Mouse (Mus musculus) adrenal gland, postnatal 4 days (tissue): ENCODE results near the gene Ppm1n. TPM values are rescaled to one million over a fixed set of nuclear protein-coding genes. Genes with fewer than 3 reads are reported as not detected.

Source experiments
- DNase-seq, 2 experiments: peaks; one replicate each; pipeline ENCODE4 v3.0.0; 2021 to 2022; ENCODE audit warnings: low spot score in 2 of 2, mixed read lengths in 2 of 2
- total RNA-seq, 2 experiments: library from RNA; stranded (reverse); gene quantifications; 2 replicates each; pipeline ENCODE4 v1.2.3; 2021

Ppm1n gene
- total RNA-seq, 2 experiments from 2014 or later, result 0.39 TPM; not detected in 1

DNA sequence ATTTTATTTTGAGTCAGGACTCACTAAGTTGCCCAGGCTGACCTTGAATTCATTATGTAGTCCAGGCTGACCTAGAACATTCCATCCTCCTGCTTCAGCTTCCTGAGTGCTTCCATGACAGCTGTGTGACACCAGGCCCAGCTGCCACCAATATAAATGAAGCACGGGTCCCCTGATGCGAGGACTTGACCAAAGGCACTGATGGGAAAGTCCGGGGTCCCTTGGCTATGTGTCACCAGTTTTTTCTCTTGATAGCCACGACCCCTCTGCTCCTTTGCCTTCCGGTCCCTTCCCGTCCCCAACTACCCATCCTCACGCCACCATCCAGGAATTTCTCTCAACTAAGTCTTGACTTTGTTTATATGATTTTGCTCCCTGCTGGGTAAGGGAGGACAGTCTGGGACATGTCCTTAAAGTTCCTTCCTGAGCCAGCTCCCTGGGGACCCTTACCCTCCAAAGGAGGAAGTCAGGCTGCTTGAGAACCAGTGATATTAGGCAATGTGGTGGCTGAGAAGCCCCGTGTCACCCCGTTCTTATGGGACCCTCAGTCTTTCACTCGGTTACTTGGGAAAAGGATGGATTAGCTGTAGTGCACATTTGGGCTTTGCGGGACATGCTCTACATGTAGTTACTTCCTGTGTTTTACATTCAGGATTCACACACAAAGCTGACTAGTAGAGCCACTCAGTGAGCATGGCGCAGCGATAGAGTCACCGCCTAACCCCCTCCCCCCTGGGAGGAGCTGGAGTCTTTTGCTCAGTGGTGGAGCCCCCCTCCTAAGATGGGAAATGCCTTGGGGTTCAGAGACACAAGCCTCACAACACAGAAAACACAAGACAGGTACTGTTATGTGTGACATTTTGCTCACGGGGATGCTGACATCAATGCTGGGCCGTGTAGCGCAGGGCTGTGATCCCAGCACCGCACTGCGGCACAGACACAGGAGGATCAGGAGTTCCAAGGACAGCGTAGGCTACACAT lies 52.8 kb downstream of the Ppm1n start:
- no peak for DNase-seq

Other genes starting within 250 kb of the Ppm1n start
- not detected for gene Rsph6a, start 225.4 kb downstream of the Ppm1n start, total RNA-seq
- 10 to 100 TPM; 67.0 to 70.3 TPM for gene Dmwd, start 203.8 kb downstream of the Ppm1n start, total RNA-seq
- gene Dmpk, start 196.2 kb downstream of the Ppm1n start, total RNA-seq, result 10 to 100 TPM; 70.0 to 74.7 TPM
- 10 to 100 TPM; 23.4 to 25.3 TPM for gene Six5, start 185.5 kb downstream of the Ppm1n start, total RNA-seq
- under 1 TPM; 0.59 to 0.98 TPM for gene Gm4969, start 161.7 kb downstream of the Ppm1n start, total RNA-seq
- gene Fbxo46, start 160.2 kb downstream of the Ppm1n start, total RNA-seq, result 10 to 100 TPM; 13.7 to 14.6 TPM
- 10 to 100 TPM; 16.1 TPM for gene Qpctl, start 130.8 kb downstream of the Ppm1n start, total RNA-seq
- 100 to 1,000 TPM; 111 to 116 TPM for gene Snrpd2, start 130.3 kb downstream of the Ppm1n start, total RNA-seq
- gene Gipr, start 113.9 kb downstream of the Ppm1n start, total RNA-seq, result 1 to 10 TPM; 1.9 to 2.5 TPM
- gene Eml2, start 103.6 kb downstream of the Ppm1n start, total RNA-seq, result 10 to 100 TPM; 44.8 to 46.7 TPM
- 1 to 10 TPM; 4.5 to 4.8 TPM for gene Gpr4, start 67.5 kb downstream of the Ppm1n start, total RNA-seq
- gene Opa3, start 51.7 kb downstream of the Ppm1n start, total RNA-seq, result 10 to 100 TPM; 23.6 to 24.1 TPM
- gene Vasp, start 8.2 kb downstream of the Ppm1n start, total RNA-seq, result 10 to 100 TPM; 83.7 to 89.3 TPM
- gene Rtn2, start 2.6 kb upstream of the Ppm1n start, total RNA-seq, result 10 to 100 TPM; 19.3 to 28.8 TPM
- under 1 TPM; 0.85 to 0.98 TPM for gene Fosb, start 30.0 kb upstream of the Ppm1n start, total RNA-seq
- gene Ercc1, start 64.7 kb upstream of the Ppm1n start, total RNA-seq, result 10 to 100 TPM; 38.6 to 45.2 TPM
- 10 to 100 TPM; 14.1 to 16.1 TPM for gene Cd3eap, start 79.4 kb upstream of the Ppm1n start, total RNA-seq
- gene Ppp1r13l, start 79.7 kb upstream of the Ppm1n start, total RNA-seq, result 1 to 10 TPM; 9.1 to 9.6 TPM
- gene Ercc2, start 101.9 kb upstream of the Ppm1n start, total RNA-seq, result 10 to 100 TPM; 39.6 to 41.6 TPM
- 1 to 10 TPM; 2.6 to 3.9 TPM for gene Klc3, start 124.0 kb upstream of the Ppm1n start, total RNA-seq
- 100 to 1,000 TPM; 103 to 234 TPM for gene Ckm, start 124.7 kb upstream of the Ppm1n start, total RNA-seq
- gene Mark4, start 178.8 kb upstream of the Ppm1n start, total RNA-seq, result 10 to 100 TPM; 47.7 to 51.6 TPM
- 10 to 100 TPM; 26.7 to 28.7 TPM for gene Exoc3l2, start 183.3 kb upstream of the Ppm1n start, total RNA-seq
- 1 to 10 TPM; 7.7 to 8.1 TPM for gene Bloc1s3, start 228.3 kb upstream of the Ppm1n start, total RNA-seq
- 10 to 100 TPM; 67.0 to 76.7 TPM for gene Trappc6a, start 228.3 kb upstream of the Ppm1n start, total RNA-seq
- under 1 TPM; 0.17 to 0.28 TPM for gene Nkpd1, start 237.8 kb upstream of the Ppm1n start, total RNA-seq